Mouse (Mus musculus) lung, embryonic 16.5 days (tissue): ENCODE data around the gene Tmem160. TPM values are rescaled to one million over a fixed set of nuclear protein-coding genes. Genes with fewer than 3 reads are reported as not detected.

ENCODE experiments used
- ATAC-seq: fragments of 200-750 bp; cut with Nextera tagmentation; 2 replicates; pipeline ENCODE4 v1.8.0; 2017; ENCODE audit warnings: low read depth, mild to moderate bottlenecking, moderate library complexity
- H3K27ac ChIP-seq: fragments of 300-500 bp; sonication (generic); 2 replicates; pipeline ENCODE4 v1.5.1; 2014; ENCODE audit warnings: mild to moderate bottlenecking, control low read depth, low read length
- H3K27me3 ChIP-seq: fragments of 300-500 bp; sonication (generic); 2 replicates; pipeline ENCODE4 v1.6.1; 2014; ENCODE audit warnings: low read depth, low read length, mixed read lengths; ENCODE audit not compliant: control insufficient read depth, insufficient read depth
- H3K36me3 ChIP-seq: fragments of 300-500 bp; sonication (generic); 2 replicates; pipeline ENCODE4 v1.6.1; 2014; ENCODE audit warnings: low read length; ENCODE audit not compliant: control insufficient read depth, insufficient read depth
- H3K4me1 ChIP-seq: fragments of 300-500 bp; sonication (generic); replicated peaks from 2 replicates; pipeline ENCODE4 v1.6.1; 2014; ENCODE audit warnings: low read length, mixed read lengths; ENCODE audit not compliant: control insufficient read depth, insufficient read depth
- H3K4me2 ChIP-seq: fragments of 300-500 bp; sonication (generic); 2 replicates; pipeline ENCODE4 v1.6.1; 2014; ENCODE audit warnings: low read depth, low read length, control low read depth
- H3K4me3 ChIP-seq: fragments of 300-500 bp; sonication (generic); 2 replicates; pipeline ENCODE4 v1.5.1; 2014; ENCODE audit warnings: mild to moderate bottlenecking, low read length, control low read depth
- H3K9ac ChIP-seq: fragments of 300-500 bp; sonication (generic); 2 replicates; pipeline ENCODE4 v1.6.1; 2014; ENCODE audit warnings: low read length, control low read depth
- H3K9me3 ChIP-seq: fragments of 300-500 bp; sonication (generic); 2 replicates; pipeline ENCODE4 v1.6.1; 2016; ENCODE audit warnings: low read length; ENCODE audit not compliant: control insufficient read depth
- WGBS: fragments of 180-500 bp; shearing (Covaris S2); extraction: QIAGEN DNeasy Blood & Tissue Kit; methylation state at CpG from one replicate; pipeline ENCODE4 v1.1.7; 2014; 5-methylcytosine and 5-hydroxymethylcytosine counted together
- polyA plus RNA-seq: library from polyadenylated mRNA; unstranded; fragments of >200 nt; fragmentation: Nextera tagmentation; extraction: Ambion mirVana; gene quantifications from 2 replicates; pipeline ENCODE4 v1.2.1, GENCODE M21; 2015

Tmem160 gene
- polyA plus RNA-seq, 1 experiment from 2014 or later: 39.1 TPM

DNA sequence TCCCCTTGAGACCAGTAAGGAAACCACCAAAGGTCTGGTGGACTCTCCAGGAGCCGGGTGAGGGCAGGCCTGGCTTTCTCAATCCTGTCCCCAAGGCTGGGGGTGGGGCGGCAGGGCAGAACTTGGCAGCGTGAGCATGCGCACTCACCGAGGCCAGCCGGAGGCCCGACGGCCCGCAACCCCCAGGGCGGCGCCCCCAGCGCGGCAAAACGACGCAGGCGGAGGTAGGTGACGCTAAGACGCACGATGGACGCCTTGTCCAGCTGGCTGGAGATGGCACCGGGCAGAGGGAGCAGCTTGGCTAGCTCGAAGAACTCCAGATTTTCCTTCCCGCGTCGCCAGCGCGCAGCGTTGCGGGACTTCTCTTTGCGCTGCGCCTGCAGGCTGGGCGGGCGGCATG is 21.9 kb downstream of the Tmem160 start:
- H3K36me3 ChIP-seq: no peaks in the 10 kb centered on the region
- H3K27ac ChIP-seq: no peak overlapping the region
- 5% methylated on average over 33 of the region's 33 CpGs for WGBS
- H3K4me3 ChIP-seq: peak overlapping the region; percentile 28
- H3K27me3 ChIP-seq: peaks cover 61% of the 10 kb centered on the region
- H3K9me3 ChIP-seq: no peaks in the 10 kb centered on the region
- no peak overlapping the region for H3K9ac ChIP-seq
- peak overlapping the region; percentile 44; the same call in 1 of the 2 replicates for H3K4me2 ChIP-seq
- peaks cover 10% of the 10 kb centered on the region for H3K4me1 ChIP-seq
- ATAC-seq: no peak

DNA sequence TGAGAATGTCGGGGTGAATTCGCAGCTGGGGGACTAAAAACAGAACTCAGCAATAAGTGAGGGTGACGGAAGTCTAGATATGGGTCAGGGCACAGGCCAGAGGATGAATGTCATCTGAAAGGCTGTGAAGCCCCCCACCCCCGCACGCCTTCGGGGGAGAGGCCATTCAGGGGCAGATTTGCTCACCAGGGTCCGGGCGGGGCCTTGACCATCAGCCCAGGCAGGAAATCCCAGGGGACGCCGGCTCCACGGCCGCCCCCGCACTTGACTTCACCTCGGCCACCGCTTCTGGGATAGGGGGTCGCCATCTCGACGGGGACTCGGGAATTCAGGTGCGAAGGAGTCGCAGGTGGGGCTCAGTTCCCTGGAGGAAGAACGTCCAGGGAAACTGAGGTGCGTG is 22.7 kb downstream of the Tmem160 start:
- Histone ChIP-seq H3K27ac (no peak overlapping the region), H3K4me3 (peak overlapping the region; percentile 1; the same call in 1 of the 2 replicates), H3K4me1 (peaks cover 10% of the 10 kb centered on the region), H3K36me3 (no peaks in the 10 kb centered on the region), H3K9me3 (no peaks in the 10 kb centered on the region), H3K4me2 (no peak overlapping the region), H3K27me3 (peaks cover 61% of the 10 kb centered on the region), H3K9ac (no peak overlapping the region)
- WGBS: 5% methylated on average over 22 of the region's 23 CpGs
- ATAC-seq: no peak

DNA sequence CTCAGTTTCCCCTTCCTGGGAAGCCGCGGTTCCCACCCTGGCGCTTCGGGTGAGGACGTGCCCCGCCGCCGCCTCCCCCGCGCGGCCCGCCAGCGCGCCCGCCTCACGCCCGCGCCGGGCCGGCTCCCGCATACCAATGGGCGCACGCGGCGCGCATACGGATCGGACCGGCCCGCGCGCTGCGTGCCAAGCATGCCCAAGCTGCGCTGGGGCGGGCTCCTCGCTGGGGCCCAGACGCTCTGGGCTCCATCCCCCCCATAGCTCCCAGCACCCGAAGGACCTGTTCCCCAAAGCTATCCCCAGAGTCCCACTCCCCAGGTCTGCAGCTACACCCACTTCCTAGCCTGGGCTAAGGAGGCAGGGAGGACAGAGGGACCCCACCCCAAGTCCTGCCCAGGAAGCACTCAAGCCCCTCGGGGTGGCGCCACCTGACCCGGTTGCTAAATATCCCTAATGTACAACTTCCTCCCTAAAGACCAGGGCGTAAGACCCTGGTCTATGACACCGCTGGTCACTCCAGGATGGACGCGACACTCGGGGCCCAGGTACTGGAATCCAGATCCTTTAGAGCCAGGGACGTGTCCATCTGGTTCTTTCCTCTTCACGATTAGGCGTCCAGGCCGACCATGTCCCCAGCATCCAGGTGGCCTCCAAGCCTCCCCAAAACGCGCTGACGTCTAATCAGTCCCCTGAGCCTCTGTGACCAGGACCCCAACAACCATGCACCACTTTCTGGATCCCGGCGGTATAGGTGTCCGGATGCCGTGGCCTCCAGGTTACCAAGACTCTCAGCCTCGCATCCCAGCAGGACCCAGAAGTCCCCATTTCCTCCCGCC is 23.4 kb downstream of the Tmem160 start:
- peaks cover 61% of the 10 kb centered on the region for H3K27me3 ChIP-seq
- 2% methylated on average over 50 of the region's 59 CpGs for WGBS

DNA sequence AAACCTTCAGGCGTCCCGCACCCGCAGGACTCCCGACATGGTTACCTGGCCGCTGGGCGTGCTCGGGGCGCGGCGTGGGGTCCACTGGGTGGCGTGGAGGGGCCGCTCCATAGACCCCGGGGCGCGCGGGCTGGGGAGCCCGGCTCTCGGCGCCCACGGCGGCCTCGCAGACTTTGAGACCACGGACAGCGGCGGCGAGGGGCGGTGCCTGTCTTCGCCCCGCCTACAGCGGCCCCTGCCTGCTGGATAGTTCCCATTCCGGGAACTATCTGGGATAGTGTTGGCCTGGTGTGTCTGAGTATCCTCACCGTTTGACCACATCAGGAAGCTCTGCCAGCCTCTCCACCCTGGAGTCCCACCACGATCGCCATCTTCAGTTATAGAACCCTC is 24.0 kb downstream of the Tmem160 start:
- H3K4me1 ChIP-seq: peaks cover 10% of the 10 kb centered on the region
- H3K27me3 ChIP-seq: peaks cover 55% of the 10 kb centered on the region
- no peaks in the 10 kb centered on the region for H3K9me3 ChIP-seq
- ATAC-seq: peak; percentile 20; the same call in 1 of the 2 replicates
- no peak overlapping the region for H3K9ac ChIP-seq
- H3K27ac ChIP-seq: no peak overlapping the region
- 2% methylated on average over 34 of the region's 34 CpGs for WGBS
- H3K36me3 ChIP-seq: no peaks in the 10 kb centered on the region
- peak overlapping the region; percentile 60 for H3K4me2 ChIP-seq
- peak overlapping the region; percentile 40 for H3K4me3 ChIP-seq

More for the DNA sequence above, 23.4 kb downstream of the Tmem160 start:
- Histone ChIP-seq H3K36me3 (no peaks in the 10 kb centered on the region), H3K27ac (no peak overlapping the region), H3K9me3 (no peaks in the 10 kb centered on the region), H3K9ac (no peak overlapping the region), H3K4me3 (peak overlapping the region; percentile 40), H3K4me2 (peak overlapping the region; percentile 60), H3K4me1 (peaks cover 10% of the 10 kb centered on the region)
- ATAC-seq: 0 out of 2 replicates have a peak, but pooled peaks have one; percentile 24

DNA sequence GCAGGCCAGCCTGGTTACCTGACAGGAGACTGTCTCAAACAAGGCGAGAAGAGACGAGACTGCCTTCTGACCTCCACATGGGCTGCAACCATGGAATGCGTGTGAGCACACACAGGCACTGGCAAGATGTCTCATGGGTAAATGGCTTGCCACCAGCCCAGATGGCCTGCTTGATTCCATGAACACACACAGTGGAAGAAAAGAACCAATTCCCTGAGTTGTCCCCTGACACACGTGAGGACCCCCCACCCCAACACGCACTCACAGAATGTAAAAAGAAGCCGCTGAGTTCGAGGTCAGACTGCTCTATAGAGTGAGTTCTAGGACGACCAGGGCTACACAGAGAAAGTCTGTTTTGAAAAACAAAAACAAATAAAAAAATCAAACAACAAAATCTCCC is 25.0 kb downstream of the Tmem160 start, which contains the start of gene Npas1:
Npas1 (minus strand) TSS at position 101 of the 400 bp plus-strand sequence.
- H3K4me2 ChIP-seq: peak within 1 kb of the TSS; percentile 60
- no peaks in the 10 kb centered on the region for H3K36me3 ChIP-seq
- H3K4me3 ChIP-seq: peak within 1 kb of the TSS; percentile 40
- H3K4me1 ChIP-seq: peaks cover 10% of the 10 kb centered on the region
- peaks cover 46% of the 10 kb centered on the region for H3K27me3 ChIP-seq
- no peak for ATAC-seq
- H3K27ac ChIP-seq: no peak within 1 kb of the TSS
- 73% methylated on average over 8 of the region's 8 CpGs for WGBS
- H3K9ac ChIP-seq: no peak within 1 kb of the TSS
- no peaks in the 10 kb centered on the region for H3K9me3 ChIP-seq

DNA sequence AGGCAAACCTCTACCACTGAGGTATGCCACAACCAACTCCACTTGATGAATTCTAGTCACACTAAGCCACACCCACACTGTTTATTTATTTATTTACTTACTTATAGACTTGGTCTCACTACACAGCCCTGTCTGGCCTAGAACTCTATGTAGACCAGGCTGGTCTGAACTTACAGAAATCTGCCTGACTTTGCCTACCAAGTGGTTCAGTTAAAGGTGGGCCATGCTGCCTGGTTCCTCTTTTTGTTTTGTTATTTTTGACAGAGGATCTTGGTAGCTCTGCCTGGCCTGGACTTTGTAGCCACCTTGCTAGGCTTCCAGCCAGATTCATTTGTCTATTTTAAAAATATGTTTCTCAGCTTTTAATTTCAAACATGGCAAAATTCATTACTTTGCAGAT is 36.2 kb downstream of the Tmem160 start:
- no peak for ATAC-seq
- Histone ChIP-seq H3K4me3 (no peak overlapping the region), H3K4me2 (no peak overlapping the region), H3K27me3 (no peaks in the 10 kb centered on the region), H3K4me1 (no peaks in the 10 kb centered on the region), H3K27ac (no peak overlapping the region), H3K9me3 (no peaks in the 10 kb centered on the region), H3K9ac (no peak overlapping the region), H3K36me3 (no peaks in the 10 kb centered on the region)

DNA sequence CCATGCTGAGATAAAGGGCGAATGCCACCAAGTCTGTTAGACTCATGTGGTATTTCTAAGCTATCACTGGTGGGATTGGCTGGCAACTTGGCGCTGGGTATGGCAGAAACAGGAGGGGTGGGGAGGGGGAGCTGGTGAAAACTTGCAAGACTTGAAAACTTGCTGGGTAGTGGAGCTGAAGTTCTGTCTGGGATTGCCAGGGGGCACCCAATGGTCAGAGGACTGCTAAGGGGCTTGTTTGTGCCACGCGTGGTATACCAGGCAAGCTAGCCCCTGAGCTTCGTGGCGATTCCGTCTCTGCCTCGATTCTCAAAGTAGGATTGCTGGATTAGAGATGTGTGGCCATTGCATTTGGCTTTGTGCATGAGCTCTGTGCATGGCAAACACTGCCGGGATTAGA is 37.4 kb downstream of the Tmem160 start:
- no peaks in the 10 kb centered on the region for H3K9me3 ChIP-seq
- 82% methylated on average over 9 of the region's 9 CpGs for WGBS
- no peak overlapping the region for H3K4me3 ChIP-seq
- no peak overlapping the region for H3K9ac ChIP-seq
- H3K27me3 ChIP-seq: no peaks in the 10 kb centered on the region
- no peak overlapping the region for H3K4me2 ChIP-seq
- H3K27ac ChIP-seq: no peak overlapping the region
- no peak for ATAC-seq
- H3K36me3 ChIP-seq: no peaks in the 10 kb centered on the region; the same call in 1 of the 2 replicates
- no peaks in the 10 kb centered on the region for H3K4me1 ChIP-seq

DNA sequence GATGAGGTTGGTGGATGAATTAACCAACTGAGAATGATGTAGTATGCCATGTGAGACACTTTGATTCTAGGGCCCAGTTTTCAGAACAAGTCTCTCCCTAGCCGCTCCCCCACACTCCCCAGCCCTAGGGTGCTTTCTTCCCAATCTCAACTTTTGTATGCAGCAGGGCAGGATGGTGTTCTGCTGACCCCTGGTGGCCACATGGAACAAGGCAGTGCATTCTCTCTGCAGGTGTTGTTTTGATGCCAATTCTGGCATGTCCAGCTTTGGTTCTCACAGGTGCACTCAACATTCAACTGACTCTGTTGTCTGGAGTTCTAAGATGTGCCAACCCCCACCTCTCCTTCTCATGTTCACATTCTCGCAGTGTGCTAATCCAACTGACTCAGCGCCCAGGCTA is 39.2 kb downstream of the Tmem160 start:
- Histone ChIP-seq H3K4me3 (no peak overlapping the region), H3K4me2 (no peak overlapping the region), H3K9ac (no peak overlapping the region), H3K27me3 (no peaks in the 10 kb centered on the region), H3K9me3 (no peaks in the 10 kb centered on the region), H3K36me3 (peaks cover 5% of the 10 kb centered on the region; the same call in 1 of the 2 replicates), H3K27ac (no peak overlapping the region), H3K4me1 (no peaks in the 10 kb centered on the region)
- peak; percentile 35; the same call in 1 of the 2 replicates for ATAC-seq
- WGBS: 41% methylated on average over 3 of the region's 3 CpGs

DNA sequence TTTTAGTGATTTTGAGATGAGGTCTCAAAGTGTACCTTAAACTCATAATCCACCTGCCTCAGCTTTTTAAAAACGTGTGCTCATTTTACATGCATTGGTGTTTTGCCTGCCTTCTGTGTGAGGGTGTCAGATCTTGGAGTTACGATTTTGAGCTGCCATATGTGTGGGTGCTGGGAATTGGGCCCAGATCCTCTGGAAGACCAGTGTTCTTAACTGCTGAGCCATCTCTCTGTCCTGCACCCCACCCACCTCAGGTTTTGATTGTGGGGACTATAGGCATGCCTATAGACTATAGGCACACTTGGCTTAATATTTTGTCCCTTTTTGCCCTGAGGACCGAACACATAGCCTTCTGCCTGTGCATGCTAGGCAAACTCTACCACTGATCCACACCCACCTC is 39.6 kb downstream of the Tmem160 start:
- Histone ChIP-seq H3K36me3 (peaks cover 10% of the 10 kb centered on the region), H3K4me3 (no peak overlapping the region), H3K4me2 (no peak overlapping the region), H3K9me3 (no peaks in the 10 kb centered on the region), H3K27ac (no peak overlapping the region), H3K9ac (no peak overlapping the region), H3K4me1 (no peaks in the 10 kb centered on the region), H3K27me3 (no peaks in the 10 kb centered on the region)
- 63% methylated on average over 3 of the region's 3 CpGs for WGBS
- no peak for ATAC-seq
